ENCODE assay signal across 9 mouse cellular contexts in the genomic region with DNA sequence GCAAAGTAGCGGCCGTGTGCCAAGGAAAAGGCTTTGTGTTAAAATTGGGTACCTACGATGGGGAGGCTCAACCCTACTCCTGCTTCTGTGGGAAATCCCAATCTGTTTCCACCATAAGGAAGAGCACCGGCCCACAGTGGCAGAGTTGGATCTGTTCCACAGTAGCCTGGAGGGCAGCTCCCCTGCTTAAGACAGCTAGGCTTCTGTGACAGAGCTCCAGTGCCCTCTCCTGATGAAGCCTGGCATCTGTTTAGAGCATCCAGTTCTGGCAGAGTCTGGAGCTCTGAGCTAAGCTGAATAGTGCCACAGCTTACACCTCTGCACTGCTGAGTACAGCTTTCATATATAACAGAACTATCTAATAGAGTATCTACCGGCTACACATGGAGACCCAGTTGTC. TPM values are rescaled to one million over a fixed set of nuclear protein-coding genes. Genes with fewer than 3 reads are reported as not detected.
DNase-seq lines count a peak whose midpoint lies in the region; ATAC-seq and TF ChIP-seq lines count a peak whose summit lies in the region.
"Had no signal": no experiment of that assay in that cellular context is flagged by ENCODE, and none has a peak within 500 bp of the region (broad histone marks: within the 10 kb centered on the region; RNA-seq: fewer than 3 reads in every experiment).

No protein-coding gene starts in this region.

- no peak overlapping the region for H3K4me2 ChIP-seq in stomach, embryonic 15.5 days

- 0 out of 2 replicates have a peak, but pooled peaks have one; percentile 35 for ATAC-seq in stomach, embryonic 15.5 days (ENCODE audit: insufficient read depth, low FRiP score, low read depth)

- WGBS in stomach, embryonic 15.5 days: 84% methylated on average over 5 of the region's 5 CpGs

- H3K36me3 ChIP-seq in stomach, embryonic 15.5 days: no peaks in the 10 kb centered on the region

- DNase-seq in layer of hippocampus, adult 18-20 months (ENCODE audit: low spot score in 2 of 2): peak; percentile 22 to 34
- DNase-seq in layer of hippocampus, adult 9-10 months (ENCODE audit: low spot score): no peak
- peak; percentile 44 for DNase-seq in Muller cell, postnatal 12 days (ENCODE audit: inconsistent ontology term)
- DNase-seq in brain, embryonic 14.5 days (ENCODE audit: low read depth): peak; percentile 81
- DNase-seq in kidney, adult 9 months: peak; percentile 84
- no peak for DNase-seq in spleen, adult 12 weeks (ENCODE audit: low spot score)
- no peak for DNase-seq in spleen, postnatal 10 days (ENCODE audit: low spot score in 2 of 2)

- no peak overlapping the region for H3K27ac ChIP-seq in stomach, embryonic 15.5 days

- TF ChIP-seq POLR2A in brain, embryonic 14.5 days (IDR thresholded peaks at IDR 0.05; ENCODE audit: borderline replicate concordance, extremely low read depth, insufficient read depth, insufficient read length, poor library complexity, severe bottlenecking): no peak

- no peaks in the 10 kb centered on the region for H3K27me3 ChIP-seq in stomach, embryonic 15.5 days (replicated peaks)

- no peak overlapping the region for H3K9ac ChIP-seq in stomach, embryonic 15.5 days

- no peaks in the 10 kb centered on the region for H3K9me3 ChIP-seq in stomach, embryonic 15.5 days

- H3K4me1 ChIP-seq in stomach, embryonic 15.5 days: no peaks in the 10 kb centered on the region

- H3K4me3 ChIP-seq in stomach, embryonic 15.5 days (replicated peaks): no peak overlapping the region

- peak; percentile 48; the same call in 1 of the 2 replicates for TF ChIP-seq CTCF in brain, embryonic 14.5 days (IDR thresholded peaks at IDR 0.05; ENCODE audit: borderline replicate concordance, extremely low read depth, insufficient read depth, insufficient read length)

RNA-seq across cellular contexts. Expression of gene Slc17a8, which starts 14.0 kb away (rescaled TPM):
- total RNA-seq in layer of hippocampus, adult 18-20 months (2021): 1 to 10 TPM; 2.5 to 3.8 TPM
- 1.1 and 3.1 TPM in 2 replicates for polyA plus RNA-seq in brain, embryonic 14.5 days (2012; rRNA removed)
- not detected in 2 replicates for polyA plus RNA-seq in stomach, embryonic 15.5 days (2015; fragmentation: Nextera tagmentation; extraction: Ambion mirVana)
- polyA plus RNA-seq: intestine, embryonic 14.5 days had no signal

RNA-seq across cellular contexts. Expression of gene Scyl2, which starts 51.1 kb away (rescaled TPM):
- 10 to 100 TPM; 26.7 to 27.6 TPM for total RNA-seq in layer of hippocampus, adult 18-20 months (2021)
- polyA plus RNA-seq in brain, embryonic 14.5 days (2012; rRNA removed): 44.8 and 49.0 TPM in 2 replicates
- polyA plus RNA-seq in stomach, embryonic 15.5 days (2015; fragmentation: Nextera tagmentation; extraction: Ambion mirVana): 7.1 and 7.7 TPM in 2 replicates

Comparison
In these comparisons a context has a peak if more than half of its experiments do, and no peak if none do; other contexts are left out.
1. DNase-seq: peak in layer of hippocampus, adult 18-20 months (2 of 2), Muller cell, postnatal 12 days (single experiment), brain, embryonic 14.5 days (single experiment) and kidney, adult 9 months (single experiment); none in layer of hippocampus, adult 9-10 months (single experiment), spleen, adult 12 weeks (single experiment) and spleen, postnatal 10 days (0 of 2).